8 mouse cellular contexts compared by ENCODE assay signal in genomic region chr2:136485815-136486619, GRCm38 (mm10). TPM values are rescaled to one million over a fixed set of nuclear protein-coding genes. Genes with fewer than 3 reads are reported as not detected.
DNase-seq lines count a peak whose midpoint lies in the region; ATAC-seq and TF ChIP-seq lines count a peak whose summit lies in the region.

No protein-coding gene starts in this region.

- no peak overlapping the region for H3K27ac ChIP-seq in forebrain, embryonic 14.5 days (ENCODE audit: low read depth, low read length)
- H3K27ac ChIP-seq in layer of hippocampus, adult 2 months, result peak overlapping the region; percentile 83
- peak overlapping the region; percentile 21; the same call in 1 of the 2 replicates for H3K27ac ChIP-seq in lung, embryonic 14.5 days (ENCODE audit: low read depth)

- no peaks in the 10 kb centered on the region for H3K36me3 ChIP-seq in forebrain, embryonic 14.5 days (ENCODE audit: control insufficient read depth, insufficient read depth, low read length)
- no peaks in the 10 kb centered on the region for H3K36me3 ChIP-seq in lung, embryonic 14.5 days (ENCODE audit: insufficient read depth)

- DNase-seq in Patski (ENCODE audit: low read depth, low spot score), result peak; percentile 38
- peak; percentile 57 for DNase-seq in cerebellum, adult 11 months
- peak; percentile 93 for DNase-seq in forebrain, embryonic 14.5 days (ENCODE audit: low spot score)
- DNase-seq in layer of hippocampus, adult 2 months (ENCODE audit: low spot score in 2 of 2), result peak; percentile 40 to 69
- peak; percentile 96 for DNase-seq in lung, embryonic 14.5 days
- DNase-seq in ovary, postnatal 36 days (ENCODE audit: low spot score), result peak; percentile 40

- POLR2A ChIA-PET in Patski (lab: Charles Lee), result interaction anchor here (0.6 kb wide), 2 partner anchors 73 to 623 kb away, joined by 3 read pairs; no protein-coding TSS in a partner anchor

- H3K4me1 ChIP-seq in forebrain, embryonic 14.5 days (ENCODE audit: control insufficient read depth, insufficient read depth, low read length), result no peaks in the 10 kb centered on the region; the same call in 1 of the 2 replicates
- H3K4me1 ChIP-seq in lung, embryonic 14.5 days (ENCODE audit: insufficient read depth), result no peaks in the 10 kb centered on the region

- no peak overlapping the region for H3K4me3 ChIP-seq in forebrain, embryonic 14.5 days (ENCODE audit: low read depth, low read length)
- H3K4me3 ChIP-seq in layer of hippocampus, adult 2 months, result peak overlapping the region; percentile 53
- H3K4me3 ChIP-seq in lung, embryonic 14.5 days (ENCODE audit: low read depth, low read length), result no peak overlapping the region

- in situ Hi-C loops in Patski (cut with MboI; ENCODE audit: low pct_unique_long_range_greater_than_20kb), result loop anchor here (25.0 kb wide), 2 partner anchors 1276 to 1451 kb away; no protein-coding TSS in a partner anchor

- H3K27me3 ChIP-seq in Patski, result peaks cover 5% of the 10 kb centered on the region
- H3K27me3 ChIP-seq in forebrain, embryonic 14.5 days (replicated peaks; ENCODE audit: control insufficient read depth, insufficient read depth, low read length), result no peaks in the 10 kb centered on the region
- no peaks in the 10 kb centered on the region for H3K27me3 ChIP-seq in lung, embryonic 14.5 days (ENCODE audit: insufficient read depth, low read length)

- peak; percentile 84 for ATAC-seq in Patski
- ATAC-seq in forebrain, embryonic 14.5 days, result peak; percentile 88
- ATAC-seq in hematopoietic stem cell, adult 5-6 weeks (replicated peaks in 1 of 2; ENCODE audit: insufficient read depth in 1 of 2, low FRiP score in 2 of 2, low TSS enrichment in 1 of 2, low read depth in 1 of 2, poor library complexity in 2 of 2, severe bottlenecking in 2 of 2), result peak; percentile 93 to 96
- ATAC-seq in lung, embryonic 14.5 days (ENCODE audit: insufficient read depth), result peak; percentile 90
- ATAC-seq in erythroblast, adult 5-6 weeks (replicated peaks; ENCODE audit: low FRiP score, poor library complexity, severe bottlenecking), result no peak

- H3K9ac ChIP-seq in forebrain, embryonic 14.5 days (ENCODE audit: low read length), result no peak overlapping the region
- no peak overlapping the region for H3K9ac ChIP-seq in lung, embryonic 14.5 days

- CTCF ChIA-PET in Patski (lab: Charles Lee), result interaction anchor here (0.7 to 1.3 kb wide), 6 partner anchors 18 to 400 kb away, joined by 3 to 4 read pairs (median 3); no protein-coding TSS in a partner anchor

- no peak overlapping the region for H3K4me2 ChIP-seq in forebrain, embryonic 14.5 days (ENCODE audit: low read length)
- peak overlapping the region; percentile 40; the same call in 1 of the 2 replicates for H3K4me2 ChIP-seq in lung, embryonic 14.5 days

- no peaks in the 10 kb centered on the region for H3K9me3 ChIP-seq in forebrain, embryonic 14.5 days (replicated peaks; ENCODE audit: control insufficient read depth, low read length)
- no peaks in the 10 kb centered on the region for H3K9me3 ChIP-seq in lung, embryonic 14.5 days (ENCODE audit: low read depth, low read length)

- TF ChIP-seq CTCF in Patski (IDR thresholded peaks at IDR 0.05), result peak; percentile 44
- TF ChIP-seq CTCF in layer of hippocampus, adult 2 months (conservative IDR thresholded peaks at IDR 0.05), result peak; percentile 82
- peak; percentile 77 for TF ChIP-seq CTCF in lung, embryonic 14.5 days (IDR thresholded peaks at IDR 0.05; ENCODE audit: low read depth)

- WGBS in forebrain, embryonic 14.5 days, result 17% methylated on average over 6 of the region's 6 CpGs
- WGBS in lung, embryonic 14.5 days, result 19% methylated on average over 6 of the region's 6 CpGs

RNA-seq across cellular contexts. Expression of gene Ankef1, which starts 15.7 kb away (rescaled TPM):
- not detected for polyA plus RNA-seq in Patski (2021)
- polyA plus RNA-seq in forebrain, embryonic 14.5 days (2014; fragmentation: Nextera tagmentation; extraction: Ambion mirVana), result 0.69 and 0.85 TPM in 2 replicates
- total RNA-seq in hematopoietic stem cell, adult 5-6 weeks (2017), result 0.25 and 0.99 TPM in 2 replicates
- total RNA-seq in layer of hippocampus, adult 2 months (2021), result 1 to 10 TPM; 1.6 to 2.9 TPM
- polyA plus RNA-seq in lung, embryonic 14.5 days (2014; fragmentation: Nextera tagmentation; extraction: Ambion mirVana), result 0.16 and 0.39 TPM in 2 replicates
- not detected in 2 replicates for total RNA-seq in erythroblast, adult 5-6 weeks (2015; ENCODE audit: low replicate concordance)
- total RNA-seq in erythroblast, adult 5-6 weeks (2017; ENCODE audit: low replicate concordance), result 0.26 TPM in 1 of 2 replicates, not detected in the other

Comparison
In these comparisons a context has a peak if more than half of its experiments do, and no peak if none do; other contexts are left out.
1. DNase-seq: peak in every context shown above with its lines; median percentile 96 in lung, embryonic 14.5 days; 93 in forebrain, embryonic 14.5 days; 57 in cerebellum, adult 11 months; 54 in layer of hippocampus, adult 2 months; 40 in ovary, postnatal 36 days; 38 in Patski.